Mouse (Mus musculus): ENCODE results near the gene Atat1. TPM values are rescaled to one million over a fixed set of nuclear protein-coding genes. Genes with fewer than 3 reads are reported as not detected.
A peak's percentile ranks its signal among the peaks of the same experiment; 100 is the strongest.

Atat1 gene
- total and polyA plus RNA-seq, 3 experiments = 5.7 to 12.5 (median 10.4) TPM

GRCm38 (mm10) chr17:35897644-35898573 is 12.0 kb downstream of the Atat1 start:
- peak overlapping the region; percentile 18 to 87 (median 36) for H3K4me3 ChIP-seq (replicated peaks in 1 of 3; ENCODE audit: low read depth in 2 of 3, low read length in 2 of 3, poor library complexity in 1 of 3)
- H3K36me3 ChIP-seq (replicated peaks in 1 of 2; ENCODE audit: control insufficient read depth in 1 of 2, insufficient read depth in 1 of 2, low read length in 1 of 2) = peaks cover 17 to 58% of the 10 kb centered on the region in 2 experiments
- H3K4me1 ChIP-seq (ENCODE audit: control insufficient read depth in 1 of 2, insufficient read depth in 2 of 2) = peaks cover 7 to 23% of the 10 kb centered on the region in 2 experiments
- in situ Hi-C loops (cut with MboI; ENCODE audit: low pct_ligation_motif_present, low pct_unique_long_range_greater_than_20kb, low sequenced_read_pairs) (no loop called here), dilution Hi-C loops (cut with MboI; ENCODE audit: extremely low pct_ligation_motif_present, extremely low pct_unique_long_range_greater_than_20kb, low sequenced_read_pairs) (no loop called here)
- H3K9ac ChIP-seq (ENCODE audit: insufficient read depth, low read depth) = peak overlapping the region; percentile 41
- peak overlapping the region; percentile 87 for H3K27ac ChIP-seq (ENCODE audit: insufficient read depth, low read depth)
- H3K79me2 ChIP-seq (replicated peaks; ENCODE audit: control insufficient read depth, extremely low read depth, insufficient read depth, poor library complexity, severe bottlenecking) = peaks cover 9% of the 10 kb centered on the region
- no peaks in the 10 kb centered on the region for H3K27me3 ChIP-seq (replicated peaks)
- peak; percentile 73 for DNase-seq (ENCODE audit: extremely low read depth)
- TF ChIP-seq KAT2A (IDR thresholded peaks at IDR 0.05; ENCODE audit: insufficient replicate concordance, low read length) = 0 out of 2 replicates have a peak, but pooled peaks have one; percentile 47
- no peak for TF ChIP-seq USF2 (conservative IDR thresholded peaks at IDR 0.05; ENCODE audit: low read depth, low read length)
- TF ChIP-seq RAD21 (IDR thresholded peaks at IDR 0.05; ENCODE audit: low read depth, low read length) = no peak
- TF ChIP-seq MAFK (IDR thresholded peaks at IDR 0.05; ENCODE audit: insufficient replicate concordance, low read length) = no peak
- no peak for TF ChIP-seq TCF12 (IDR thresholded peaks at IDR 0.05; ENCODE audit: low read depth, low read length)
- no peak for TF ChIP-seq TBP (conservative IDR thresholded peaks at IDR 0.05; ENCODE audit: low read depth, low read length)
- TF ChIP-seq SMC3 (IDR thresholded peaks at IDR 0.05; ENCODE audit: low read depth, low read length) = no peak
- TF ChIP-seq PAX5 (IDR thresholded peaks at IDR 0.05; ENCODE audit: low read length) = no peak
- TF ChIP-seq MAZ (IDR thresholded peaks at IDR 0.05; ENCODE audit: low read depth, low read length) = no peak
- no peak for TF ChIP-seq MEF2A (IDR thresholded peaks at IDR 0.05; ENCODE audit: borderline replicate concordance, low read depth, low read length)
- no peak for TF ChIP-seq ZKSCAN1 (IDR thresholded peaks at IDR 0.05; ENCODE audit: borderline replicate concordance, low read depth, low read length)
- no peak for TF ChIP-seq ZC3H11A (IDR thresholded peaks at IDR 0.05; ENCODE audit: low read depth, low read length)
- TF ChIP-seq NRF1 (IDR thresholded peaks at IDR 0.05; ENCODE audit: low read depth, low read length) = no peak
- TF ChIP-seq MYC (IDR thresholded peaks at IDR 0.05; ENCODE audit: low read depth, low read length) = peak; percentile 66; the same call in 1 of the 2 replicates
- no peak for TF ChIP-seq JUND (conservative IDR thresholded peaks at IDR 0.05; ENCODE audit: low read depth, low read length)
- no peak for TF ChIP-seq CTCF (conservative IDR thresholded peaks at IDR 0.05 in 1 of 2, IDR thresholded peaks at IDR 0.05 in 1 of 2; ENCODE audit: low read depth in 2 of 2, low read length in 2 of 2)
- TF ChIP-seq MAX (IDR thresholded peaks at IDR 0.05; ENCODE audit: low read length) = no peak
- TF ChIP-seq USF1 (IDR thresholded peaks at IDR 0.05; ENCODE audit: low read depth, low read length) = no peak
- TF ChIP-seq POLR2A (IDR thresholded peaks at IDR 0.05; ENCODE audit: low read depth, low read length) = peak; percentile 42; the same call in 1 of the 2 replicates
- TF ChIP-seq POLR2AphosphoS2 (IDR thresholded peaks at IDR 0.05; ENCODE audit: low read depth, low read length) = 0 out of 2 replicates have a peak, but pooled peaks have one; percentile 26
- TF ChIP-seq EP300 (IDR thresholded peaks at IDR 0.05; ENCODE audit: low read length) = 0 out of 2 replicates have a peak, but pooled peaks have one; percentile 7
- H3K4me2 ChIP-seq (ENCODE audit: insufficient read depth, low read depth, poor library complexity, severe bottlenecking) = peak overlapping the region; percentile 68
- no peaks in the 10 kb centered on the region for H3K9me3 ChIP-seq (replicated peaks; ENCODE audit: low read length)

Measured in CH12.LX (cell line).